Mouse (Mus musculus) heart, postnatal 0 days (tissue): Measurements from ENCODE around the gene Gm17535. TPM values are rescaled to one million over a fixed set of nuclear protein-coding genes. Genes with fewer than 3 reads are reported as not detected.
"Not testable (repeated sequence)": the region's sequence is repeated elsewhere in the genome, so short reads cannot be mapped to it uniquely, and the experiment has no call there.

Source experiments
- ATAC-seq: fragments of 200-750 bp; cut with Nextera tagmentation; 2 replicates; pipeline ENCODE4 v1.8.0; 2017; ENCODE audit warnings: low read depth, moderate number of reproducible peaks, moderate library complexity; ENCODE audit not compliant: insufficient read depth
- DNase-seq: peaks from one replicate; pipeline ENCODE4 v3.0.0-alpha.2; 2016; ENCODE audit warnings: low spot score
- H3K27ac ChIP-seq: fragments of 300-500 bp; sonication (generic); 2 replicates; pipeline ENCODE4 v1.5.1; 2014; ENCODE audit warnings: low read depth, mild to moderate bottlenecking
- H3K27me3 ChIP-seq: fragments of 300-500 bp; sonication (generic); 2 replicates; pipeline ENCODE4 v1.6.1; 2014; ENCODE audit warnings: low read length, mixed read lengths; ENCODE audit not compliant: control insufficient read depth, insufficient read depth
- H3K36me3 ChIP-seq: fragments of 300-500 bp; sonication (generic); replicated peaks from 2 replicates; pipeline ENCODE4 v1.6.1; 2014; ENCODE audit warnings: low read length, mixed read lengths; ENCODE audit not compliant: control insufficient read depth, insufficient read depth
- H3K4me1 ChIP-seq: fragments of 300-500 bp; sonication (generic); 2 replicates; pipeline ENCODE4 v1.6.1; 2014; ENCODE audit warnings: antibody characterized with exemption; ENCODE audit not compliant: control insufficient read depth, insufficient read depth
- H3K4me2 ChIP-seq: fragments of 300-500 bp; sonication (generic); 2 replicates; pipeline ENCODE4 v1.6.1; 2014; ENCODE audit warnings: low read depth, mild to moderate bottlenecking, low read length, moderate library complexity
- H3K4me3 ChIP-seq: fragments of 300-500 bp; sonication (generic); 2 replicates; pipeline ENCODE4 v1.5.1; 2014; ENCODE audit warnings: low read depth, low read length
- H3K9ac ChIP-seq: fragments of 300-500 bp; sonication (generic); replicated peaks from 2 replicates; pipeline ENCODE4 v1.6.1; 2014; ENCODE audit warnings: low read depth, low read length, mixed read lengths
- H3K9me3 ChIP-seq: fragments of 300-500 bp; sonication (generic); replicated peaks from 2 replicates; pipeline ENCODE4 v1.6.1; 2016; ENCODE audit warnings: low read length; ENCODE audit not compliant: control insufficient read depth
- WGBS: fragments of 180-500 bp; shearing (Covaris S2); extraction: QIAGEN DNeasy Blood & Tissue Kit; methylation state at CpG from one replicate; pipeline ENCODE4 v1.1.7; 2014; 5-methylcytosine and 5-hydroxymethylcytosine counted together
- polyA plus RNA-seq: library from polyadenylated mRNA; unstranded; fragments of >200 nt; fragmentation: Nextera tagmentation; extraction: Ambion mirVana; gene quantifications from 2 replicates; pipeline ENCODE4 v1.2.1, GENCODE M21; 2015
- total RNA-seq: library from RNA; depleted of rRNA; stranded (reverse); fragments of >200 nt; gene quantifications from 2 replicates; pipeline ENCODE4 v1.2.3, GENCODE M21; 2014; ENCODE audit warnings: low replicate concordance

Gm17535 gene
- total and polyA plus RNA-seq, 2 experiments from 2014 or later, result not detected

- H3K4me2 ChIP-seq, ATAC-seq, H3K4me3 ChIP-seq, H3K9me3 ChIP-seq, H3K27me3 ChIP-seq, H3K36me3 ChIP-seq, H3K27ac ChIP-seq, DNase-seq, H3K9ac ChIP-seq, H3K4me1 ChIP-seq: not testable (repeated sequence)
- 69% methylated on average over 9 of the region's 13 CpGs for WGBS
Observed at GRCm38 (mm10) chr9:3022316-3023008, 11.9 kb upstream of the Gm17535 start.

- not testable (repeated sequence) for H3K27ac ChIP-seq, H3K27me3 ChIP-seq, H3K4me1 ChIP-seq, H3K4me2 ChIP-seq, ATAC-seq, DNase-seq, H3K4me3 ChIP-seq, H3K9me3 ChIP-seq, H3K9ac ChIP-seq, H3K36me3 ChIP-seq
- 64% methylated on average over 9 of the region's 13 CpGs for WGBS
Observed at GRCm38 (mm10) chr9:3023312-3023984, 11.0 kb upstream of the Gm17535 start, which contains the start of gene Gm10718. Gene Gm10718 (plus strand): TSS chr9:3023547.

- ATAC-seq, H3K9ac ChIP-seq, H3K27ac ChIP-seq, H3K27me3 ChIP-seq, H3K4me3 ChIP-seq, H3K36me3 ChIP-seq, H3K4me2 ChIP-seq, H3K4me1 ChIP-seq, DNase-seq, H3K9me3 ChIP-seq: not testable (repeated sequence)
- WGBS, result 64% methylated on average over 14 of the region's 16 CpGs
Observed at GRCm38 (mm10) chr9:3023985-3024648, 10.3 kb upstream of the Gm17535 start.

- 68% methylated on average over 12 of the region's 12 CpGs for WGBS
Observed at GRCm38 (mm10) chr9:3024912-3025467, 9.4 kb upstream of the Gm17535 start, which contains the start of gene Gm10717. Gene Gm10717 (plus strand): TSS chr9:3025417.

GRCm38 (mm10) chr9:3025653-3026052, 8.7 kb upstream of the Gm17535 start:
- H3K4me2 ChIP-seq, H3K4me1 ChIP-seq, H3K9ac ChIP-seq, H3K4me3 ChIP-seq, DNase-seq, ATAC-seq, H3K27me3 ChIP-seq, H3K27ac ChIP-seq, H3K9me3 ChIP-seq, H3K36me3 ChIP-seq: not testable (repeated sequence)
- WGBS, result 61% methylated on average over 4 of the region's 6 CpGs

More at GRCm38 (mm10) chr9:3024912-3025467, 9.4 kb upstream of the Gm17535 start, which contains the start of gene Gm10717:
- H3K27me3 ChIP-seq, H3K4me3 ChIP-seq, H3K4me1 ChIP-seq, H3K27ac ChIP-seq, DNase-seq, H3K36me3 ChIP-seq, H3K4me2 ChIP-seq, ATAC-seq, H3K9me3 ChIP-seq, H3K9ac ChIP-seq: not testable (repeated sequence)

GRCm38 (mm10) chr9:3026136-3026535, 8.3 kb upstream of the Gm17535 start:
- 75% methylated on average over 5 of the region's 5 CpGs for WGBS
- not testable (repeated sequence) for H3K27me3 ChIP-seq, H3K4me2 ChIP-seq, H3K27ac ChIP-seq, H3K36me3 ChIP-seq, DNase-seq, H3K9me3 ChIP-seq, H3K4me3 ChIP-seq, H3K9ac ChIP-seq, H3K4me1 ChIP-seq, ATAC-seq

- not testable (repeated sequence) for H3K4me1 ChIP-seq, ATAC-seq, H3K9ac ChIP-seq, H3K27ac ChIP-seq, DNase-seq, H3K9me3 ChIP-seq, H3K4me3 ChIP-seq, H3K27me3 ChIP-seq, H3K4me2 ChIP-seq, H3K36me3 ChIP-seq
- 64% methylated on average over 9 of the region's 9 CpGs for WGBS
Observed at GRCm38 (mm10) chr9:3026741-3027140, 7.7 kb upstream of the Gm17535 start.

GRCm38 (mm10) chr9:3027200-3027599, 7.2 kb upstream of the Gm17535 start:
- not testable (repeated sequence) for H3K9ac ChIP-seq, H3K4me1 ChIP-seq, H3K27me3 ChIP-seq, H3K27ac ChIP-seq, H3K4me2 ChIP-seq, ATAC-seq, H3K4me3 ChIP-seq, H3K9me3 ChIP-seq, H3K36me3 ChIP-seq
- peak; percentile 7 for DNase-seq
- whole genome bisulfite sequencing, result 68% methylated on average over 9 of the region's 9 CpGs
